Mouse (Mus musculus): Measurements from ENCODE around the gene Slc12a8. TPM values are rescaled to one million over a fixed set of nuclear protein-coding genes. Genes with fewer than 3 reads are reported as not detected.

The Slc12a8 gene
- polyA plus RNA-seq, 1 experiment from 2014 or later, result 0.65 TPM

GRCm38 (mm10) chr16:33655443-33655842 lies 138.3 kb downstream of the Slc12a8 start:
- no peak for ATAC-seq (replicated peaks)
- 95% methylated on average over 3 of the region's 3 CpGs for WGBS
- Histone ChIP-seq H3K4me3 (no peak overlapping the region), H3K9me3 (no peaks in the 10 kb centered on the region), H3K36me3 (replicated peaks) (no peaks in the 10 kb centered on the region), H3K4me1 (no peaks in the 10 kb centered on the region), H3K27me3 (replicated peaks) (no peaks in the 10 kb centered on the region), H3K27ac (no peak overlapping the region), H3K4me2 (no peak overlapping the region), H3K9ac (no peak overlapping the region)

GRCm38 (mm10) chr16:33657191-33657590 lies 140.1 kb downstream of the Slc12a8 start:
- no peak for ATAC-seq (replicated peaks)
- Histone ChIP-seq H3K9me3 (no peaks in the 10 kb centered on the region), H3K4me3 (no peak overlapping the region), H3K9ac (no peak overlapping the region), H3K4me2 (no peak overlapping the region), H3K27ac (no peak overlapping the region), H3K4me1 (no peaks in the 10 kb centered on the region), H3K27me3 (replicated peaks) (no peaks in the 10 kb centered on the region), H3K36me3 (replicated peaks) (no peaks in the 10 kb centered on the region)
- 92% methylated on average over 3 of the region's 3 CpGs for WGBS

- 97% methylated on average over 3 of the region's 3 CpGs for WGBS
- H3K9ac ChIP-seq, result no peak overlapping the region
- no peaks in the 10 kb centered on the region for H3K9me3 ChIP-seq
- H3K4me1 ChIP-seq, result no peaks in the 10 kb centered on the region
- H3K4me2 ChIP-seq, result no peak overlapping the region
- H3K36me3 ChIP-seq (replicated peaks), result no peaks in the 10 kb centered on the region
- no peak for ATAC-seq (replicated peaks)
- no peak overlapping the region for H3K27ac ChIP-seq
- no peak overlapping the region for H3K4me3 ChIP-seq
- H3K27me3 ChIP-seq (replicated peaks), result no peaks in the 10 kb centered on the region
These were observed 141.0 kb downstream of the Slc12a8 start for GRCm38 (mm10) chr16:33658121-33658520.

GRCm38 (mm10) chr16:33659521-33659920 lies 142.4 kb downstream of the Slc12a8 start:
- Histone ChIP-seq H3K9me3 (no peaks in the 10 kb centered on the region), H3K4me1 (no peaks in the 10 kb centered on the region), H3K27me3 (replicated peaks) (no peaks in the 10 kb centered on the region), H3K36me3 (replicated peaks) (no peaks in the 10 kb centered on the region), H3K4me2 (no peak overlapping the region), H3K4me3 (no peak overlapping the region), H3K27ac (no peak overlapping the region), H3K9ac (no peak overlapping the region)
- 92% methylated on average over 5 of the region's 5 CpGs for WGBS
- ATAC-seq (replicated peaks), result no peak

GRCm38 (mm10) chr16:33660125-33660524 lies 143.0 kb downstream of the Slc12a8 start:
- Histone ChIP-seq H3K27ac (no peak overlapping the region), H3K9ac (no peak overlapping the region), H3K4me3 (no peak overlapping the region), H3K27me3 (replicated peaks) (no peaks in the 10 kb centered on the region), H3K4me2 (no peak overlapping the region), H3K4me1 (no peaks in the 10 kb centered on the region), H3K36me3 (replicated peaks) (no peaks in the 10 kb centered on the region), H3K9me3 (no peaks in the 10 kb centered on the region)
- WGBS, result 71% methylated on average over 5 of the region's 5 CpGs
- ATAC-seq (replicated peaks), result no peak

GRCm38 (mm10) chr16:33662841-33663240 lies 145.7 kb downstream of the Slc12a8 start:
- Histone ChIP-seq H3K4me2 (no peak overlapping the region), H3K4me3 (no peak overlapping the region), H3K36me3 (replicated peaks) (no peaks in the 10 kb centered on the region), H3K9ac (no peak overlapping the region), H3K9me3 (no peaks in the 10 kb centered on the region), H3K4me1 (no peaks in the 10 kb centered on the region), H3K27me3 (replicated peaks) (no peaks in the 10 kb centered on the region), H3K27ac (no peak overlapping the region)
- 95% methylated on average over 10 of the region's 10 CpGs for WGBS
- ATAC-seq (replicated peaks), result no peak

- Histone ChIP-seq H3K27ac (no peak overlapping the region), H3K9ac (no peak overlapping the region), H3K9me3 (no peaks in the 10 kb centered on the region), H3K4me3 (no peak overlapping the region), H3K27me3 (replicated peaks) (no peaks in the 10 kb centered on the region), H3K4me2 (no peak overlapping the region), H3K4me1 (no peaks in the 10 kb centered on the region), H3K36me3 (replicated peaks) (no peaks in the 10 kb centered on the region)
- ATAC-seq (replicated peaks), result no peak
- WGBS, result 83% methylated on average over 6 of the region's 6 CpGs
These were observed 149.1 kb downstream of the Slc12a8 start for GRCm38 (mm10) chr16:33666226-33666625.

GRCm38 (mm10) chr16:33666985-33667538 lies 149.9 kb downstream of the Slc12a8 start:
- no peaks in the 10 kb centered on the region for H3K36me3 ChIP-seq (replicated peaks)
- H3K27ac ChIP-seq, result no peak overlapping the region
- no peaks in the 10 kb centered on the region for H3K4me1 ChIP-seq
- no peak for ATAC-seq (replicated peaks)
- H3K9me3 ChIP-seq, result no peaks in the 10 kb centered on the region
- H3K27me3 ChIP-seq (replicated peaks), result no peaks in the 10 kb centered on the region
- no peak overlapping the region for H3K9ac ChIP-seq
- WGBS, result 91% methylated on average over 4 of the region's 4 CpGs
- no peak overlapping the region for H3K4me2 ChIP-seq
- H3K4me3 ChIP-seq, result no peak overlapping the region

- Histone ChIP-seq H3K9ac (no peak overlapping the region), H3K27ac (no peak overlapping the region), H3K4me1 (no peaks in the 10 kb centered on the region; the same call in 1 of the 2 replicates), H3K27me3 (replicated peaks) (no peaks in the 10 kb centered on the region), H3K9me3 (no peaks in the 10 kb centered on the region), H3K36me3 (replicated peaks) (no peaks in the 10 kb centered on the region), H3K4me2 (no peak overlapping the region), H3K4me3 (no peak overlapping the region)
- 98% methylated on average over 2 of the region's 2 CpGs for WGBS
- ATAC-seq (replicated peaks), result no peak
These were observed 151.3 kb downstream of the Slc12a8 start for GRCm38 (mm10) chr16:33668448-33668847.

- H3K27ac ChIP-seq, result no peak overlapping the region
- no peak overlapping the region for H3K4me3 ChIP-seq
- WGBS, result 95% methylated on average over 1 of the region's 1 CpGs
- no peak overlapping the region for H3K4me2 ChIP-seq
- H3K9ac ChIP-seq, result no peak overlapping the region
- no peaks in the 10 kb centered on the region for H3K27me3 ChIP-seq (replicated peaks)
- no peaks in the 10 kb centered on the region; the same call in 1 of the 2 replicates for H3K4me1 ChIP-seq
- H3K9me3 ChIP-seq, result no peaks in the 10 kb centered on the region
- no peaks in the 10 kb centered on the region for H3K36me3 ChIP-seq (replicated peaks)
- ATAC-seq (replicated peaks), result no peak
These were observed 151.9 kb downstream of the Slc12a8 start for GRCm38 (mm10) chr16:33669072-33669471.

- no peaks in the 10 kb centered on the region for H3K36me3 ChIP-seq (replicated peaks)
- no peaks in the 10 kb centered on the region for H3K9me3 ChIP-seq
- 79% methylated on average over 3 of the region's 3 CpGs for WGBS
- H3K4me2 ChIP-seq, result no peak overlapping the region
- H3K4me1 ChIP-seq, result no peaks in the 10 kb centered on the region; the same call in 1 of the 2 replicates
- no peak overlapping the region for H3K9ac ChIP-seq
- no peak overlapping the region for H3K4me3 ChIP-seq
- no peak for ATAC-seq (replicated peaks)
- H3K27ac ChIP-seq, result no peak overlapping the region
- H3K27me3 ChIP-seq (replicated peaks), result no peaks in the 10 kb centered on the region
These were observed 153.2 kb downstream of the Slc12a8 start for GRCm38 (mm10) chr16:33670340-33670739.

GRCm38 (mm10) chr16:33670933-33671332 lies 153.8 kb downstream of the Slc12a8 start:
- ATAC-seq (replicated peaks), result no peak
- Histone ChIP-seq H3K4me2 (no peak overlapping the region), H3K9me3 (no peaks in the 10 kb centered on the region), H3K36me3 (replicated peaks) (no peaks in the 10 kb centered on the region), H3K27ac (no peak overlapping the region), H3K27me3 (replicated peaks) (no peaks in the 10 kb centered on the region), H3K4me1 (no peaks in the 10 kb centered on the region; the same call in 1 of the 2 replicates), H3K9ac (no peak overlapping the region), H3K4me3 (no peak overlapping the region)
- 83% methylated on average over 2 of the region's 2 CpGs for WGBS

GRCm38 (mm10) chr16:33672188-33672587 lies 155.1 kb downstream of the Slc12a8 start:
- Histone ChIP-seq H3K4me3 (no peak overlapping the region), H3K4me1 (no peaks in the 10 kb centered on the region; the same call in 1 of the 2 replicates), H3K27me3 (replicated peaks) (no peaks in the 10 kb centered on the region), H3K9me3 (no peaks in the 10 kb centered on the region), H3K36me3 (replicated peaks) (no peaks in the 10 kb centered on the region), H3K4me2 (no peak overlapping the region), H3K27ac (no peak overlapping the region), H3K9ac (no peak overlapping the region)
- no peak for ATAC-seq (replicated peaks)
- 96% methylated on average over 3 of the region's 4 CpGs for WGBS
